Mouse (Mus musculus) CH12.LX (cell line): ENCODE measurements at regions not wholly inside any gene's neighbourhood (a gene's known extent, or its start where the extent isn't known, plus 50 kb on each side); places are given as distances from the start of the nearest gene placed in this dataset.

Experiments used
- CHD1 ChIP-seq: IDR thresholded peaks from 2 replicates; pipeline ENCODE4 v1.6.1; 2012; ENCODE audit warnings: low read depth, low read length, improper control_type of control experiment, inconsistent platforms
- CTCF ChIP-seq, 2 experiments: IDR thresholded peaks in 1 of 2; conservative IDR thresholded peaks in 1 of 2; 2 replicates each; pipeline ENCODE4 v1.5.1; 2011 to 2012; ENCODE audit warnings: low read depth in 2 of 2, low read length in 2 of 2, improper control_type of control experiment in 1 of 2, inconsistent platforms in 1 of 2, mild to moderate bottlenecking in 1 of 2, moderate library complexity in 1 of 2
- POLR2A ChIP-seq: IDR thresholded peaks from 2 replicates; pipeline ENCODE4 v1.6.1; 2011; ENCODE audit warnings: low read depth, mild to moderate bottlenecking, improper control_type of control experiment, low read length

- peak; percentile 93; the same call in 1 of the 2 replicates for TF ChIP-seq CHD1
- peak in 1 of 2 experiments; percentile 59; a peak in 2 of 4 replicates for TF ChIP-seq CTCF (conservative IDR thresholded peaks at IDR 0.05 in 1 of 2, IDR thresholded peaks at IDR 0.05 in 1 of 2; ENCODE audit: low read depth in 2 of 2, low read length in 2 of 2)
- peak; percentile 97 for TF ChIP-seq POLR2A
Measured at GRCm38 (mm10) chr17:88159851-88160676, 95.0 kb upstream of the Fbxo11 start.
